Mouse (Mus musculus) layer of hippocampus, adult 8-10 months (tissue): ENCODE data around the gene Znrd1as. TPM values are rescaled to one million over a fixed set of nuclear protein-coding genes. Genes with fewer than 3 reads are reported as not detected.
A peak's percentile ranks its signal among the peaks of the same experiment; 100 is the strongest.

Experiments
- DNase-seq, 2 experiments: peaks; one replicate each; pipeline ENCODE4 v3.0.0; 2022; ENCODE audit warnings: low spot score in 2 of 2
- total RNA-seq, 4 experiments: library from RNA; stranded (reverse); gene quantifications; 2 replicates each; pipeline ENCODE4 v1.2.4; 2022

Znrd1as gene
- 1 to 10 TPM; 4.1 to 6.8 (median 5.8) TPM for total RNA-seq

- peak; percentile 95 to 97 for DNase-seq
Observed at GRCm38 (mm10) chr17:36957999-36958743, at the start of gene Znrd1as, which contains the start of gene Znrd1. Znrd1as (plus strand) TSS chr17:36958592. Znrd1 (minus strand) TSS chr17:36958559.

DNA sequence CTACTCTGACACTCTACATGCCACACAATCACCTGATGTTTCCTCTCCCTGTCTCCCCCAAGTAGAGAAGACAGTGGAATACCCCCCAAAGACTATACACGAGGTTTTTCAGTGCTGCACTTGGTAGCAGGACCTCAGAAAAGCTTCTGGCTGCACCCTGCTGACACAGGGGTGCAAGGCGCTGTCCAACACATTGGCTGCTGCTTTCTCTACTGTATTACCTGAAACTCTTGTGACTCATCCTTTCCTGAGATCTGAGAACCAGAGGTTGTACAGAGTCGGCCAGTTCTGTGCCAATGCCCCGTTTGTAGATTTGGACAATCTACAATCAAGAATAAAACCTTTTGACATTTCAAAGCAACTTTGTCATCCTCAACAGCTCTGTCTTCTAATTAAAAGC, 48.6 kb upstream of the Znrd1as start:
- DNase-seq: no peak

GRCm38 (mm10) chr17:36912031-36912430, 46.4 kb upstream of the Znrd1as start:
- no peak for DNase-seq

GRCm38 (mm10) chr17:36914108-36914507, 44.3 kb upstream of the Znrd1as start:
- peak; percentile 40 to 81 for DNase-seq

- DNase-seq: peak in 1 of 2 experiments; percentile 60
Observed at GRCm38 (mm10) chr17:36915076-36915475, 43.3 kb upstream of the Znrd1as start.

- no peak for DNase-seq
Observed at GRCm38 (mm10) chr17:36920239-36920638, 38.2 kb upstream of the Znrd1as start.

DNA sequence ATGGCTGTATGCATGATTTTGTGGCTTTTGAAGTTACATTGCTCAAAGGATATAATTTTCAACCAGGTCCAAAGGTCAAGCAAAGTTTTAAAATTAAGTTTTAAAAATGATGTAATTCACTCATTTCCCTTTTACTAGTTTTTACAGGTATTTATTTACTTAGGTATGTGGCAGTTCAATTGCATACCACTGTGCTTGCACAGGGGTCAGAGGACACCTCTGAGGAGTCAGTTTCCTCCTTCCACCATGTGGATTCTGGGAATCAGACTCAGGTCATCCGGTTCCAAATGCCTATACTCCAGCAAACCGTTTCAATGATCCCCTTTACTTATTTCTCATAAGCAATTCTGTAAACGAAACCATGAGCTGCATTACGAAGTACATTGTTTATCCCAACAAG, 35.7 kb upstream of the Znrd1as start:
- DNase-seq: no peak

GRCm38 (mm10) chr17:36923491-36923890, 34.9 kb upstream of the Znrd1as start:
- no peak for DNase-seq

DNA sequence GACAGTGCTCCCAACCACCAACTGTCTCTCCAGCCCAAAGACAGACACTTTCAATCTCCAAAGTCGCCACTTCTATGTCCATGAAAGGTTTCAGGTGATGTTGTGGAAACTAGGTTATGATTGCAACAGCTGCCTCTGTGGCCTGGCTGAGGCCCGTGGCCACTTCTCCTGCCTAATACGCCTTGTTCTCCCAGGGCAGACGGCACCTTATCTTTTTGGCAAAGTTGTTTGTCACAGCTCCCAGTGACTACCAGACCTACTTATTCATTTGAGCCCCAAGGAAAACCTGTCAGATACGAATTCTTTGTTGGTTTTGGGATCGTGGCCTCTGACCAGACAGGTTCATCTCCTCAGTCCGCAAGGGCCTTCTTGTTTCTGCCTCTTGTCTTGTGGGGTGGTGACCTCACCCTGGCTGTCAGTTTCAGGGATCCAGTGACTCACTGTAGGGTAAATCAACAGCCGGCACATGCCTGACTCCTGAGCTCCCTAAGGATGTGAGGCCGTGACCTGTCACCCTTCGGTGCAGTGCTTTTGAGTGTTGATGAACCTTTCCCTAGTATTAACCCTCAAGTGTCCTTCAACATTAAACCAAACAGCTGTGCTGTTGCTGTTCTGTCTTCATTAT, 30.8 kb upstream of the Znrd1as start:
- DNase-seq: no peak

GRCm38 (mm10) chr17:36929236-36929932, 29.0 kb upstream of the Znrd1as start:
- DNase-seq: no peak

DNA sequence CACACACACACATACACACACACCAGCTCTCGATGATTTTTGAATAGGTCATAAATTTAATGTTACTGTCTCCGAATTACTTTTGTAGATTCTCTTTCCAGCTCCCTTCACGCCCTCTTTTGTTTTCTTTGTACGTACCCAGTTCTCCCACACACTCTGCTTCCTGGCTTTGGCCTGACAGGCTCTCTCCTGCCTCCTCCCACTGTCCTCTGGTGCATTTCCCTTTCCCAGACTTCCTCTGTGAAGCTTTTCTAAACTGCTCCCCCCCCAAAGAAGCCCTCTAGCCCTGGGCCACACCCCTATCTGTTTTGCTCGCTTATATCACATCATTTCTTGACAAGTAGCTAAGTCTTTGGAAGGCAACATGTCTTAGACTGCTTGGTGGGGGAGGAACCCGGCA, 28.2 kb upstream of the Znrd1as start:
- DNase-seq: no peak

- no peak for DNase-seq
Observed at GRCm38 (mm10) chr17:36931130-36931529, 27.3 kb upstream of the Znrd1as start.

- DNase-seq: no peak
Observed at GRCm38 (mm10) chr17:36931806-36932205, 26.6 kb upstream of the Znrd1as start.

DNA sequence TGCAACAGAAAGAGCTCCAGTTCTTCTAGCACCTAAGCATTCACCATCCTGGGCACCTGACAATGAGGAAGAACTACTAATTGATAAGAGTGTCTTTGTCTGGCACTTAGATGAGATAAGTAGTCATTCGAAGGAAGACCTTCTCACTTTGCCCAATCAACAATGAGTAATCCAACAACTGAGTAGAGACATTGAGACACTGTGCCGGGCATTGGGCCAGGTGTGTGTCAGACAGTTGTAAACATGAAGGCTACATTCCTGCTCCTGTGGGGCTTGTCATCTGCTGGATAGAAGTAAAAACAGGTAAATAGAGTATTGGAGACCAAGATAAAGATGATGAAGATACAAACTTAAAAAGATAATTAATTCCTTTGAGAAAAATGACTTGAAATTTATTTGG, 20.3 kb upstream of the Znrd1as start:
- no peak for DNase-seq

GRCm38 (mm10) chr17:36942391-36942790, 16.0 kb upstream of the Znrd1as start:
- peak in 1 of 2 experiments; percentile 50 for DNase-seq

DNA sequence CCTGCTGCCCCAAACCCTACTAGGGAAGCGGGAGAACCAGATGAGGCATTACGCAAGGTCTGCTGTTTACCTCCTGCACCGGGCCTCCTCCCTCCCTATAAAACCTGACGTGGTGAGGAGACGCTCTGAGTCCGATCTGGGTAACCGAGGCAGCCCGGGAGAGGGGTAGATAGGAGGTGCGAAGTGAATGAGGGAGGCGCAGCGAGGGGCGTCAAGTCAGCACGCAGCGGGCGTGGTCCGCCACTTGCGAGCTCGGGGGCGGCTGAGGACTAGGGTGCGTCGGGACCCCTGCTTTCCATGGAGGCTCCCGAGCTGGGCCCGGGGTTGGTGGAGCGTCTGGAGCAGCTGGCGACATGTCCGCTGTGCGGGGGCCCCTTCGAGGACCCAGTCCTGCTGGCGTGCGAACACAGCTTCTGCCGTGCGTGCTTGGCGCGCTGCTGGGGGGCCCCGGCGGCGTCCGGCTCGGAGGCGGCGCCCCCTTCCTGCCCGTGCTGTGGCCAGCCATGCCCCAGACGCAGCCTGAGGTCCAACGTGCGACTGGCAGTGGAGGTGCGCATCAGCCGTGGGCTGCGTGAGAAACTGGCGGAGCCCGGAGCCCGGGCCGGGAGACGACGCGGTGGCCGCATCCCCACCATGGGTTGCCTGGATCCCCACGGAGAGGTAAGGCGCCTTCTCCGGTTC, 15.5 kb upstream of the Znrd1as start, which contains the start of gene Rnf39:
Gene Rnf39, plus strand, starts transcription at position 128 of the 681 bp plus-strand sequence.
- peak in 1 of 2 experiments; percentile 34 for DNase-seq

DNA sequence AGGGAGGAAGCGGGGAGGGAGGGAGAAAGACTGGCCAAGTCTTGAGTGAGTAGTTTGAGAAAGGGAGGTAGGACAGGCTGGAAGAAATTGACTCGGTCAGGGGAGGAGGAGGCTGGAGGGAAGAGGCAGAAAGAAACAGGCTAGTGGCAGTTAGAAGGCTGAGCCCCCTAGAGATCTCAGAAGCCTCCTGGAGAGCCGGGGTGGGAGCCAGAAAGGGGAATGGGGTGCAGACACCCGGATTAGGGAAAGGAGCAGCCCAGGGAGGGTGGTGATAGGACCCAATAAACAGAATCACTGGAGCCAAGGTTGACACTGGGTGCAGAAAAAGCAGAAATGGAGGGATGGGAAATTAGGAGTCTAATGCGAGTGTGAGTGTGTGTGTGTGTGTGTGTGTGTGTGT, 14.7 kb upstream of the Znrd1as start:
- no peak for DNase-seq

DNA sequence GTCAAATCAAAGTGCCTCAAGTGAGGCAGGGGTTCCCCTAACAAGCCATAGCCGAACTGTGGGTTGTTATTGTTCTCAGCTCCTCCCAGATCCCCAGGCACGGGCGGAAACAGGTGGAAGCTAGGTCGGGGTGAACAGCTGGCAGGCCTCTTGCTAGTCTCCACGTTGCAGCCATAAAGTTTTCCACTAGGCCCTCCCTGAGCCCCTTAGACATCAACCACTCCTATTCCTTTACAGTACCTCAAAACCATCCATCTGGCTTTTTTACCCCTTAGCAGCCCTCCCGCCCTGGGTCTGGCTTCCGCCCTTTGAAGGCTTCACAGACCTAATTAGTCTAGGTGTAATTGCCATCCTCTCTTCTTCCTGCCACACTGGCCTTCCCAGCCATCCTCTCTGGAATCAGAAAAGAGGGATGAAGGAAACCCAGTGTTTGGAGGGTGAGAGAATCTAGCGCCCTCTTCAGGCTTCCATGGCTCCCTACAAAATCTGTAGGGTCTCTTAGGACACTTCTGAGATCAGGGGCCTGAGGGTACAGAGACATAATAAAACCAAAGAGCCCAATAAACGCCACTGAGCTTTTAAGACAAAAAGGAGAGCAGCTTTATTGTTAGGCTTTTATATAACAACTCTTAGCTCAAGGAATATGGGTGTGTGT, 14.1 kb upstream of the Znrd1as start:
- DNase-seq: no peak

DNA sequence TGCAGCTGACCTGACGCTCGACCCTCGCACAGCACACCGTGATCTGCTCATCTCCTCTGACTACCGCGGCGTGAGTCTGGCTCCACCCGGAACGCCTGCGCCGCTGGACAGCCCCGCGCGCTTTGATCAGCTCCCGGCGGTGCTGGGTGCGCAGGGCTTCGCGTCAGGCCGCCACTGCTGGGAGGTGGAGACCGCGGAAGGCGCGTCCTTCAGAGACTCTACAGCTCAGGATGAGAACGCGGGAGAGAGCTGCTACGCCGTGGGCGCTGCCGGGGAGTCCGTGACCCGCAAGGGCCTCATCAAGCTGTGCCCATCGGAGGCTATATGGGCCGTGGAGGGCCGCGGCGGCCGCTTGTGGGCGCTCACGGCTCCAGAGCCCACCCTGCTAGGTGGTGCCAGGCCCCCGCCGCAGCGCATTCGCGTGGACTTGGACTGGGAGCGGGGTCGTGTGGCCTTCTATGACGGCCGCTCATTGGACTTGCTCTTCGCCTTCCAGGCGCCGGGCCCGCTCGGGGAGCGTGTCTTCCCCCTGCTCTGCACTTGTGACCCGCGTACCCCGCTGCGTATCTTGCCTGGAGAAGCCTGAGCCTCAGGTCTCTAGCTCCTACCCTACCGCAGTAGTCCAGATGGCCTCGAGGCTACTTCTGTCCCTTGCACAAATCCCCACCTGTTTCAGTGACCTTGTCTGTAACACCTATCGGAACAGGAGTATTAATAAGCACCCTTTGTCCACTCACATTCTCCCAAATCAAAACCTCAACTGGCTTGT, 11.2 kb upstream of the Znrd1as start:
- DNase-seq: peak in 1 of 2 experiments; percentile 56

- no peak for DNase-seq
Observed at GRCm38 (mm10) chr17:36948286-36948685, 10.1 kb upstream of the Znrd1as start.
